Mouse (Mus musculus): Measurements from ENCODE around the gene Itgb5. TPM values are rescaled to one million over a fixed set of nuclear protein-coding genes. Genes with fewer than 3 reads are reported as not detected.

Gene Itgb5
- polyA plus RNA-seq, 1 experiment from 2014 or later = 25.0 TPM

GRCm38 (mm10) chr16:33879031-33879430 is 49.6 kb downstream of the Itgb5 start:
- ATAC-seq (replicated peaks; ENCODE audit: low FRiP score) = no peak
- Histone ChIP-seq H3K9me3 (ENCODE audit: control insufficient read depth, low read length) (no peaks in the 10 kb centered on the region), H3K9ac (ENCODE audit: low read depth, low read length) (no peak overlapping the region)

GRCm38 (mm10) chr16:33879556-33879955 is 50.1 kb downstream of the Itgb5 start:
- Histone ChIP-seq H3K4me3 (ENCODE audit: low read depth, low read length) (no peak overlapping the region), H3K4me1 (replicated peaks; ENCODE audit: control insufficient read depth, insufficient read depth, low read length) (no peaks in the 10 kb centered on the region), H3K36me3 (ENCODE audit: control insufficient read depth, insufficient read depth, low read length) (no peaks in the 10 kb centered on the region), H3K9me3 (ENCODE audit: control insufficient read depth, low read length) (no peaks in the 10 kb centered on the region), H3K27ac (ENCODE audit: low read depth, low read length) (no peak overlapping the region), H3K9ac (ENCODE audit: low read depth, low read length) (no peak overlapping the region), H3K4me2 (no peak overlapping the region), H3K27me3 (replicated peaks; ENCODE audit: control insufficient read depth, insufficient read depth, low read length) (no peaks in the 10 kb centered on the region)
- 36% methylated on average over 4 of the region's 4 CpGs for WGBS
- no peak for ATAC-seq (replicated peaks; ENCODE audit: low FRiP score)
- DNase-seq (ENCODE audit: low spot score) = no peak

More at GRCm38 (mm10) chr16:33879031-33879430, 49.6 kb downstream of the Itgb5 start:
- no peaks in the 10 kb centered on the region for H3K27me3 ChIP-seq (replicated peaks; ENCODE audit: control insufficient read depth, insufficient read depth, low read length)
- WGBS = 56% methylated on average over 6 of the region's 6 CpGs
- H3K4me1 ChIP-seq (replicated peaks; ENCODE audit: control insufficient read depth, insufficient read depth, low read length) = no peaks in the 10 kb centered on the region
- no peak overlapping the region for H3K4me3 ChIP-seq (ENCODE audit: low read depth, low read length)
- H3K4me2 ChIP-seq = no peak overlapping the region
- no peak overlapping the region for H3K27ac ChIP-seq (ENCODE audit: low read depth, low read length)
- DNase-seq (ENCODE audit: low spot score) = no peak
- H3K36me3 ChIP-seq (ENCODE audit: control insufficient read depth, insufficient read depth, low read length) = no peaks in the 10 kb centered on the region

GRCm38 (mm10) chr16:33880765-33881164 is 51.3 kb downstream of the Itgb5 start:
- ATAC-seq (replicated peaks; ENCODE audit: low FRiP score) = no peak
- no peaks in the 10 kb centered on the region for H3K4me1 ChIP-seq (replicated peaks; ENCODE audit: control insufficient read depth, insufficient read depth, low read length)
- DNase-seq (ENCODE audit: low spot score) = no peak
- no peak overlapping the region for H3K9ac ChIP-seq (ENCODE audit: low read depth, low read length)
- H3K4me3 ChIP-seq (ENCODE audit: low read depth, low read length) = no peak overlapping the region
- no peak overlapping the region for H3K27ac ChIP-seq (ENCODE audit: low read depth, low read length)
- whole genome bisulfite sequencing = 81% methylated on average over 4 of the region's 4 CpGs
- no peaks in the 10 kb centered on the region for H3K27me3 ChIP-seq (replicated peaks; ENCODE audit: control insufficient read depth, insufficient read depth, low read length)
- H3K9me3 ChIP-seq (ENCODE audit: control insufficient read depth, low read length) = no peaks in the 10 kb centered on the region
- no peak overlapping the region for H3K4me2 ChIP-seq
- no peaks in the 10 kb centered on the region for H3K36me3 ChIP-seq (ENCODE audit: control insufficient read depth, insufficient read depth, low read length)

- Histone ChIP-seq H3K9ac (ENCODE audit: low read depth, low read length) (no peak overlapping the region), H3K4me3 (ENCODE audit: low read depth, low read length) (no peak overlapping the region), H3K27me3 (replicated peaks; ENCODE audit: control insufficient read depth, insufficient read depth, low read length) (no peaks in the 10 kb centered on the region), H3K9me3 (ENCODE audit: control insufficient read depth, low read length) (no peaks in the 10 kb centered on the region), H3K4me1 (replicated peaks; ENCODE audit: control insufficient read depth, insufficient read depth, low read length) (no peaks in the 10 kb centered on the region), H3K36me3 (ENCODE audit: control insufficient read depth, insufficient read depth, low read length) (no peaks in the 10 kb centered on the region), H3K4me2 (no peak overlapping the region), H3K27ac (ENCODE audit: low read depth, low read length) (no peak overlapping the region)
- WGBS = 77% methylated on average over 4 of the region's 4 CpGs
- ATAC-seq (replicated peaks; ENCODE audit: low FRiP score) (no peak), DNase-seq (ENCODE audit: low spot score) (no peak)
Measured at GRCm38 (mm10) chr16:33882540-33882939, 53.1 kb downstream of the Itgb5 start.

- no peaks in the 10 kb centered on the region for H3K27me3 ChIP-seq (replicated peaks; ENCODE audit: control insufficient read depth, insufficient read depth, low read length)
- H3K4me1 ChIP-seq (replicated peaks; ENCODE audit: control insufficient read depth, insufficient read depth, low read length) = no peaks in the 10 kb centered on the region
- H3K36me3 ChIP-seq (ENCODE audit: control insufficient read depth, insufficient read depth, low read length) = no peaks in the 10 kb centered on the region
- H3K4me2 ChIP-seq = no peak overlapping the region
- DNase-seq (ENCODE audit: low spot score) (no peak), ATAC-seq (replicated peaks; ENCODE audit: low FRiP score) (no peak)
- H3K9ac ChIP-seq (ENCODE audit: low read depth, low read length) = no peak overlapping the region
- H3K4me3 ChIP-seq (ENCODE audit: low read depth, low read length) = no peak overlapping the region
- H3K9me3 ChIP-seq (ENCODE audit: control insufficient read depth, low read length) = no peaks in the 10 kb centered on the region
- H3K27ac ChIP-seq (ENCODE audit: low read depth, low read length) = no peak overlapping the region
- 60% methylated on average over 16 of the region's 16 CpGs for WGBS
Measured at GRCm38 (mm10) chr16:33883046-33883975, 53.8 kb downstream of the Itgb5 start.

- Histone ChIP-seq H3K4me3 (ENCODE audit: low read depth, low read length) (no peak overlapping the region), H3K9ac (ENCODE audit: low read depth, low read length) (no peak overlapping the region), H3K27ac (ENCODE audit: low read depth, low read length) (no peak overlapping the region), H3K4me1 (replicated peaks; ENCODE audit: control insufficient read depth, insufficient read depth, low read length) (no peaks in the 10 kb centered on the region), H3K27me3 (replicated peaks; ENCODE audit: control insufficient read depth, insufficient read depth, low read length) (no peaks in the 10 kb centered on the region), H3K36me3 (ENCODE audit: control insufficient read depth, insufficient read depth, low read length) (no peaks in the 10 kb centered on the region), H3K9me3 (ENCODE audit: control insufficient read depth, low read length) (no peaks in the 10 kb centered on the region), H3K4me2 (no peak overlapping the region)
- no peak for DNase-seq (ENCODE audit: low spot score)
- no peak for ATAC-seq (replicated peaks; ENCODE audit: low FRiP score)
- WGBS = 88% methylated on average over 5 of the region's 5 CpGs
Measured at GRCm38 (mm10) chr16:33884201-33884600, 54.7 kb downstream of the Itgb5 start.

- Histone ChIP-seq H3K27ac (ENCODE audit: low read depth, low read length) (no peak overlapping the region), H3K36me3 (ENCODE audit: control insufficient read depth, insufficient read depth, low read length) (no peaks in the 10 kb centered on the region), H3K27me3 (replicated peaks; ENCODE audit: control insufficient read depth, insufficient read depth, low read length) (no peaks in the 10 kb centered on the region), H3K4me1 (replicated peaks; ENCODE audit: control insufficient read depth, insufficient read depth, low read length) (no peaks in the 10 kb centered on the region), H3K4me2 (no peak overlapping the region), H3K9ac (ENCODE audit: low read depth, low read length) (no peak overlapping the region), H3K4me3 (ENCODE audit: low read depth, low read length) (no peak overlapping the region), H3K9me3 (ENCODE audit: control insufficient read depth, low read length) (no peaks in the 10 kb centered on the region)
- ATAC-seq (replicated peaks; ENCODE audit: low FRiP score) = no peak
- WGBS = 63% methylated on average over 11 of the region's 11 CpGs
- DNase-seq (ENCODE audit: low spot score) = no peak
Measured at GRCm38 (mm10) chr16:33885021-33885471, 55.6 kb downstream of the Itgb5 start.

GRCm38 (mm10) chr16:33885671-33886328 is 56.3 kb downstream of the Itgb5 start:
- ATAC-seq (replicated peaks; ENCODE audit: low FRiP score) (no peak), DNase-seq (ENCODE audit: low spot score) (no peak)
- Histone ChIP-seq H3K36me3 (ENCODE audit: control insufficient read depth, insufficient read depth, low read length) (no peaks in the 10 kb centered on the region), H3K4me2 (no peak overlapping the region), H3K9ac (ENCODE audit: low read depth, low read length) (no peak overlapping the region), H3K27me3 (replicated peaks; ENCODE audit: control insufficient read depth, insufficient read depth, low read length) (no peaks in the 10 kb centered on the region), H3K4me3 (ENCODE audit: low read depth, low read length) (no peak overlapping the region), H3K9me3 (ENCODE audit: control insufficient read depth, low read length) (no peaks in the 10 kb centered on the region), H3K27ac (ENCODE audit: low read depth, low read length) (no peak overlapping the region), H3K4me1 (replicated peaks; ENCODE audit: control insufficient read depth, insufficient read depth, low read length) (no peaks in the 10 kb centered on the region)
- 86% methylated on average over 14 of the region's 14 CpGs for WGBS
